Comparison of ENCODE assay signal across 9 mouse cellular contexts in the genomic region with DNA sequence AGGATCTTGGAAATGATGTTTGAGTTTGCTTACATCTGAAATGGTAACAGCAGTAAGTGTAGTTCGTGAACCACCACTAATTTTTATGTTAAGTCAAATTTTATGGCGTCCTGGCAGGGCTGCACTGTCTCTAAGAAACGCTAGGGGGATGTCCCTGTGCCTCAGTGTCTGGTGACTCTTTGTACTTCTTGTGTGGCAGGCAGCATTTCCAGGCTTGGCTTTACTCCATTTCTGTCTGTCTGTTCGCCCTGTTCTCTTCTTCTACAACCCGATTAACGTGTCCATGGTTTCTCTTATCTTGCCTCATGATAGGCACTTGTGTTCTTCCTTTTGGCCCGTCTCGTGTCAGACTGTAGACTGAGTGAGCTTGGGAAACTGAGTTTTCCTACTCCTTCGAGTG. TPM values are rescaled to one million over a fixed set of nuclear protein-coding genes. Genes with fewer than 3 reads are reported as not detected.
DNase-seq lines count a peak whose midpoint lies in the region; TF ChIP-seq lines count a peak whose summit lies in the region.
"Had no signal": no experiment of that assay in that cellular context is flagged by ENCODE, and none has a peak within 500 bp of the region (broad histone marks: within the 10 kb centered on the region; RNA-seq: fewer than 3 reads in every experiment).

No protein-coding gene starts in this region.

- H3K79me2 ChIP-seq in heart, adult 2 months (replicated peaks; ENCODE audit: control insufficient read depth, insufficient read depth, low read length): peaks cover 3% of the 10 kb centered on the region

- peaks cover 6% of the 10 kb centered on the region for H3K4me1 ChIP-seq in heart, adult 2 months (ENCODE audit: control insufficient read depth, insufficient read depth, low read length)
- no peaks in the 10 kb centered on the region for H3K4me1 ChIP-seq in thymus, adult 2 months (replicated peaks; ENCODE audit: control insufficient read depth, insufficient read depth, low read length)

- no peak for DNase-seq in heart, adult 2 months
- no peak for DNase-seq in heart, postnatal 25 days (ENCODE audit: low spot score)
- peak; percentile 41 for DNase-seq in thymus, adult 2 months
- DNase-seq in thymus, adult 18-20 months: no peak
- peak; percentile 63 for DNase-seq in induced T-regulatory cell, adult 2 months (ENCODE audit: low read depth)
- DNase-seq in urinary bladder, postnatal 4 days (ENCODE audit: low spot score in 2 of 2): no peak
- no peak for DNase-seq in left cerebral cortex, postnatal 25 days (ENCODE audit: low spot score in 2 of 2)
- no peak for DNase-seq in frontal cortex, postnatal 36 days (ENCODE audit: low spot score in 2 of 2)

- no peaks in the 10 kb centered on the region for H3K36me3 ChIP-seq in heart, adult 2 months (ENCODE audit: control insufficient read depth, insufficient read depth, low read length)
- no peaks in the 10 kb centered on the region for H3K36me3 ChIP-seq in thymus, adult 2 months (ENCODE audit: control insufficient read depth, insufficient read depth, low read length)

- no peaks in the 10 kb centered on the region for H3K27me3 ChIP-seq in heart, adult 2 months (ENCODE audit: control insufficient read depth, insufficient read depth, low read length)
- no peaks in the 10 kb centered on the region for H3K27me3 ChIP-seq in thymus, adult 2 months (ENCODE audit: control insufficient read depth, insufficient read depth, low read length)

- no peak overlapping the region for H3K4me3 ChIP-seq in heart, adult 2 months
- no peak overlapping the region for H3K4me3 ChIP-seq in thymus, adult 2 months (ENCODE audit: control insufficient read depth, insufficient read depth, low read length)

- WGBS in heart, adult 2 months: 32% methylated on average over 9 of the region's 9 CpGs
- WGBS in thymus, adult 2 months: 80% methylated on average over 9 of the region's 9 CpGs

- TF ChIP-seq CTCF in heart, adult 2 months (IDR thresholded peaks at IDR 0.05): peak; percentile 67
- no peak for TF ChIP-seq CTCF in thymus, adult 2 months (IDR thresholded peaks at IDR 0.05; ENCODE audit: borderline replicate concordance, control insufficient read depth, extremely low read depth, insufficient read depth, low read length, poor library complexity)

- H3K9ac ChIP-seq in heart, adult 2 months (ENCODE audit: low read depth, low read length): no peak overlapping the region

- H3K27ac ChIP-seq in heart, adult 2 months: no peak overlapping the region
- H3K27ac ChIP-seq in thymus, adult 2 months (ENCODE audit: control insufficient read depth, insufficient read depth, low read length): no peak overlapping the region

- intact Hi-C loops in heart, adult 2 months (cut with DNase I): no loop called here
- intact Hi-C loops in heart, postnatal 25 days (cut with DNase I): no loop called here
- intact Hi-C loops in left cerebral cortex, postnatal 25 days (cut with DNase I): no loop called here

- TF ChIP-seq POLR2A in heart, adult 2 months (IDR thresholded peaks at IDR 0.05; ENCODE audit: insufficient read depth, low read depth, low read length): no peak
- no peak for TF ChIP-seq POLR2A in thymus, adult 2 months (IDR thresholded peaks at IDR 0.05; ENCODE audit: control insufficient read depth, extremely low read depth, insufficient read depth, low read length, poor library complexity)

- TF ChIP-seq EP300 in heart, adult 2 months (IDR thresholded peaks at IDR 0.05; ENCODE audit: insufficient read depth, low read depth, low read length): no peak

RNA-seq across cellular contexts. Expression of gene Selenoi, which starts 11.4 kb away (rescaled TPM):
- total RNA-seq in heart, adult 2 months (2021): 10 to 100 TPM; 13.9 to 16.1 TPM
- polyA plus RNA-seq in heart, adult 2 months (2012; rRNA removed): 17.9 and 31.4 TPM in 2 replicates
- 10 to 100 TPM; 14.1 to 16.2 TPM for total RNA-seq in heart, postnatal 25 days (2021)
- 32.2 and 33.4 TPM in 2 replicates for polyA plus RNA-seq in thymus, adult 2 months (2012; rRNA removed)
- total RNA-seq in left cerebral cortex, postnatal 25 days (2021): 10 to 100 TPM; 50.4 to 51.4 TPM

RNA-seq across cellular contexts. Expression of gene Drc1, which starts 37.4 kb away (rescaled TPM):
- total RNA-seq in heart, adult 2 months (2021): not detected
- polyA plus RNA-seq in heart, adult 2 months (2012; rRNA removed): 0.12 and 0.18 TPM in 2 replicates
- not detected for total RNA-seq in heart, postnatal 25 days (2021)
- polyA plus RNA-seq in thymus, adult 2 months (2012; rRNA removed): 1.1 and 1.4 TPM in 2 replicates
- 10 to 100 TPM; 16.3 to 17.6 TPM for total RNA-seq in left cerebral cortex, postnatal 25 days (2021)

RNA-seq across cellular contexts. Expression of gene Adgrf3, which starts 38.2 kb away (rescaled TPM):
- total RNA-seq in heart, adult 2 months (2021): under 1 TPM in 1 of 2 experiments, not detected in 1; 0.20 TPM
- 0.12 and 0.20 TPM in 2 replicates for polyA plus RNA-seq in heart, adult 2 months (2012; rRNA removed)
- total RNA-seq in heart, postnatal 25 days (2021): under 1 TPM; 0.08 to 0.11 TPM
- 0.30 and 0.31 TPM in 2 replicates for polyA plus RNA-seq in thymus, adult 2 months (2012; rRNA removed)
- total RNA-seq in left cerebral cortex, postnatal 25 days (2021): not detected
- total RNA-seq: layer of hippocampus, adult 18-20 months had no signal

Comparison
In these comparisons a context has a peak if more than half of its experiments do, and no peak if none do; other contexts are left out.
1. DNase-seq: peak in thymus, adult 2 months (single experiment) and induced T-regulatory cell, adult 2 months (single experiment); none in heart, adult 2 months (0 of 2), heart, postnatal 25 days (single experiment), thymus, adult 18-20 months (0 of 2), urinary bladder, postnatal 4 days (0 of 2), left cerebral cortex, postnatal 25 days (0 of 2) and frontal cortex, postnatal 36 days (0 of 2).
2. RNA of gene Drc1, which starts 37.4 kb away (total RNA-seq): 16.3 to 17.6 TPM in left cerebral cortex, postnatal 25 days; not detected in heart, postnatal 25 days and not detected in heart, adult 2 months; every median in the first group is over 10 times any median in the second.